Mouse (Mus musculus) heart, postnatal 0 days (tissue): ENCODE results near the gene Jkamp. TPM values are rescaled to one million over a fixed set of nuclear protein-coding genes. Genes with fewer than 3 reads are reported as not detected.

ENCODE experiments used
- ATAC-seq: fragments of 200-750 bp; cut with Nextera tagmentation; 2 replicates; pipeline ENCODE4 v1.8.0; 2017; ENCODE audit warnings: low read depth, moderate number of reproducible peaks, moderate library complexity; ENCODE audit not compliant: insufficient read depth
- DNase-seq: peaks from one replicate; pipeline ENCODE4 v3.0.0-alpha.2; 2016; ENCODE audit warnings: low spot score
- H3K27ac ChIP-seq: fragments of 300-500 bp; sonication (generic); 2 replicates; pipeline ENCODE4 v1.5.1; 2014; ENCODE audit warnings: low read depth, mild to moderate bottlenecking
- H3K27me3 ChIP-seq: fragments of 300-500 bp; sonication (generic); 2 replicates; pipeline ENCODE4 v1.6.1; 2014; ENCODE audit warnings: low read length, mixed read lengths; ENCODE audit not compliant: control insufficient read depth, insufficient read depth
- H3K36me3 ChIP-seq: fragments of 300-500 bp; sonication (generic); replicated peaks from 2 replicates; pipeline ENCODE4 v1.6.1; 2014; ENCODE audit warnings: low read length, mixed read lengths; ENCODE audit not compliant: control insufficient read depth, insufficient read depth
- H3K4me1 ChIP-seq: fragments of 300-500 bp; sonication (generic); 2 replicates; pipeline ENCODE4 v1.6.1; 2014; ENCODE audit warnings: antibody characterized with exemption; ENCODE audit not compliant: control insufficient read depth, insufficient read depth
- H3K4me2 ChIP-seq: fragments of 300-500 bp; sonication (generic); 2 replicates; pipeline ENCODE4 v1.6.1; 2014; ENCODE audit warnings: low read depth, mild to moderate bottlenecking, low read length, moderate library complexity
- H3K4me3 ChIP-seq: fragments of 300-500 bp; sonication (generic); 2 replicates; pipeline ENCODE4 v1.5.1; 2014; ENCODE audit warnings: low read depth, low read length
- H3K9ac ChIP-seq: fragments of 300-500 bp; sonication (generic); replicated peaks from 2 replicates; pipeline ENCODE4 v1.6.1; 2014; ENCODE audit warnings: low read depth, low read length, mixed read lengths
- H3K9me3 ChIP-seq: fragments of 300-500 bp; sonication (generic); replicated peaks from 2 replicates; pipeline ENCODE4 v1.6.1; 2016; ENCODE audit warnings: low read length; ENCODE audit not compliant: control insufficient read depth
- CTCF ChIP-seq: IDR thresholded peaks from 2 replicates; pipeline ENCODE4 v1.5.1; 2016; ENCODE audit warnings: antibody characterized with exemption, control low read depth, low read depth
- EP300 ChIP-seq: IDR thresholded peaks from 2 replicates; pipeline ENCODE4 v1.6.1; 2016; ENCODE audit warnings: antibody characterized with exemption, low read depth
- WGBS: fragments of 180-500 bp; shearing (Covaris S2); extraction: QIAGEN DNeasy Blood & Tissue Kit; methylation state at CpG from one replicate; pipeline ENCODE4 v1.1.7; 2014; 5-methylcytosine and 5-hydroxymethylcytosine counted together
- microRNA-seq: library from miRNA; unstranded; fragments of <30 nt; microRNA quantifications from one replicate; pipeline ENCODE4, GENCODE M21; 2016
- polyA plus RNA-seq: library from polyadenylated mRNA; unstranded; fragments of >200 nt; fragmentation: Nextera tagmentation; extraction: Ambion mirVana; gene quantifications from 2 replicates; pipeline ENCODE4 v1.2.1, GENCODE M21; 2015
- total RNA-seq: library from RNA; depleted of rRNA; stranded (reverse); fragments of >200 nt; gene quantifications from 2 replicates; pipeline ENCODE4 v1.2.3, GENCODE M21; 2014; ENCODE audit warnings: low replicate concordance; rRNA removed

The Jkamp gene
- total and polyA plus RNA-seq, 2 experiments from 2014 or later: 75.6 to 78.1 TPM

GRCm38 (mm10) chr12:72104525-72105281 is 19.3 kb downstream of the Jkamp start:
- WGBS: 16% methylated on average over 14 of the region's 14 CpGs
- peak; percentile 63 for DNase-seq
- H3K4me3 ChIP-seq: peak overlapping the region; percentile 15
- peak; percentile 80 for TF ChIP-seq CTCF
- TF ChIP-seq EP300: no peak
- no peaks in the 10 kb centered on the region for H3K27me3 ChIP-seq
- peak overlapping the region; percentile 39 for H3K4me2 ChIP-seq
- H3K9me3 ChIP-seq: no peaks in the 10 kb centered on the region
- H3K27ac ChIP-seq: no peak overlapping the region
- no peaks in the 10 kb centered on the region for H3K4me1 ChIP-seq
- H3K36me3 ChIP-seq: peaks cover 19% of the 10 kb centered on the region
- no peak overlapping the region for H3K9ac ChIP-seq
- ATAC-seq: no peak

DNA sequence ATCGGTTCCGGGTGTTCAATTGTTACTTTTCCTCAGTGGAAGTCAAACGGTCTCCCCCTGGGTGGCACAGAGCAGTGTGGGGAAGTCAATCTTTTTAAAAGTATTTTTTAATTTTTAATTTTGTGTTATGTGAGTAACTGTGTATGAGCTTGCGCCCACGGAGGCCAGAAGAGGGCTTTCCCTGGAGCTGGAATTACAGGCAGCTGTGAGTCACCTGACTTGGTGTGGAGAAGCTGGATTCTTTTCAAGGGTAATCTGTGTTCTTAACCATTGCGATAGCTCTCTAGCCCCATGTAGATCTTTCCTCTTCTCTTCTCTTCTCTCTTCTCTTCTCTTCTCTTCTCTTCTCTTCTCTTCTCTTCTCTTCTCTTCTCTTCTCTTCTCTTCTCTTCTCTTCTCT is 29.7 kb downstream of the Jkamp start:
- H3K4me2 ChIP-seq: no peak overlapping the region
- H3K4me1 ChIP-seq: no peaks in the 10 kb centered on the region
- H3K9ac ChIP-seq: no peak overlapping the region
- H3K4me3 ChIP-seq: no peak overlapping the region
- WGBS: 49% methylated on average over 6 of the region's 6 CpGs
- DNase-seq (no peak), ATAC-seq (no peak)
- no peaks in the 10 kb centered on the region for H3K36me3 ChIP-seq
- H3K9me3 ChIP-seq: no peaks in the 10 kb centered on the region
- H3K27ac ChIP-seq: no peak overlapping the region
- H3K27me3 ChIP-seq: no peaks in the 10 kb centered on the region
- no peak for TF ChIP-seq EP300
- no peak for TF ChIP-seq CTCF

- no peak for ATAC-seq
- Histone ChIP-seq H3K9me3 (no peaks in the 10 kb centered on the region; the same call in 1 of the 2 replicates), H3K4me3 (no peak overlapping the region), H3K4me2 (no peak overlapping the region), H3K4me1 (no peaks in the 10 kb centered on the region), H3K9ac (no peak overlapping the region), H3K36me3 (no peaks in the 10 kb centered on the region), H3K27ac (no peak overlapping the region), H3K27me3 (no peaks in the 10 kb centered on the region)
- no peak for TF ChIP-seq EP300
- no peak for TF ChIP-seq CTCF
- no peak for DNase-seq
- WGBS: 70% methylated on average over 22 of the region's 23 CpGs
These were observed 30.4 kb downstream of the Jkamp start for GRCm38 (mm10) chr12:72115686-72116345.

DNA sequence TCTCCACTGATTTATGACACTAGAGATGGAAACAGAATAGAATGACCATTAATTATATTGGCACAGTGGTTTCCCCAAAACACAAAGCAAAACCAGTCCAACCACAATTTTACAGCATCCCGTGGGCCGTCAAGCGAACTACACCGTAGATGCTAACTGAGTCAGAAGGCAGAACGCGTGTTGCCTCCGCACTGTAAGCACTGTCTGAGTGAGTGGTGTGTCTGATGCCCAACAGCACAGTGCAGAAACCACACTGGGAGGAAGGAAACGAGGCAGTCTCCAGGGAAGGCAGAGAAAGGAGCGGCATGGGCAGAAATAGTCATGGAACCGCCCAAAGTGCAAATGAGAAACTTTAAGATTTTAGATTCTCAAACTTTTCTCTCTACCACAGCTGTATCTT is 43.8 kb downstream of the Jkamp start:
- WGBS: 88% methylated on average over 10 of the region's 10 CpGs
- no peak for ATAC-seq
- Histone ChIP-seq H3K4me2 (no peak overlapping the region), H3K4me1 (no peaks in the 10 kb centered on the region), H3K4me3 (no peak overlapping the region), H3K36me3 (no peaks in the 10 kb centered on the region), H3K9me3 (0 out of 2 replicates have a peak, but pooled peaks cover 3% of the 10 kb centered on the region), H3K27me3 (no peaks in the 10 kb centered on the region), H3K27ac (no peak overlapping the region), H3K9ac (no peak overlapping the region)
- TF ChIP-seq CTCF: no peak
- no peak for TF ChIP-seq EP300
- no peak for DNase-seq

DNA sequence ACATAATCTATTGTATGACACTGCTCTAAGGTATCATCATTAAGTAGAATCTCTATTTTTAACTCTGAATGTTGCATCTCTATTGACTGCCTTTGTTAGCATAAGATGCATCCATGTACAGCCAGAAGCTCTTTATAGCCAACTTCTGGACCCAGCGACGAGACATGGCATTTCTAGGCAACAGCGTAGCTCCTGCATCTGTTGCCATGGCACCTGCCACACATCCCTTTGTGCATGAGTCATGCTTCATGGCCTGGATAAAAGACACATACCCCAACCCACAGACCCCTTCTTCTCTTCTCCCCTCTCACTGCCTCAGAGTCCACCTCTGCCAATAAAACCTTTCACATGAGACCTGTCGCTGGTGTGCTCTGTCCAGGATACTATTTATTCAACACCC is 65.4 kb downstream of the Jkamp start:
- H3K9ac ChIP-seq: no peak overlapping the region
- H3K27me3 ChIP-seq: no peaks in the 10 kb centered on the region
- no peaks in the 10 kb centered on the region for H3K4me1 ChIP-seq
- no peaks in the 10 kb centered on the region for H3K36me3 ChIP-seq
- no peak for DNase-seq
- no peak for TF ChIP-seq EP300
- TF ChIP-seq CTCF: no peak
- H3K4me2 ChIP-seq: no peak overlapping the region
- no peaks in the 10 kb centered on the region for H3K9me3 ChIP-seq
- ATAC-seq: no peak
- H3K27ac ChIP-seq: no peak overlapping the region
- WGBS: 73% methylated on average over 4 of the region's 4 CpGs
- H3K4me3 ChIP-seq: no peak overlapping the region

Small RNA genes within 50 kb of the gene (microRNA-seq; reads per million reads assigned to microRNA genes)
- gene Gm24466: not detected

Other genes with a start within 250 kb of the Jkamp start
- 0.39 TPM in 1 of 2 replicates, not detected in the other for gene Gpr135, start 14.5 kb upstream of the Jkamp start, total RNA-seq
- gene Gpr135, start 14.5 kb upstream of the Jkamp start, polyA plus RNA-seq: 0.27 and 0.37 TPM in 2 replicates
- 15.7 and 19.1 TPM in 2 replicates for gene L3hypdh, start 150 bp upstream of the Jkamp start, total RNA-seq
- gene L3hypdh, start 150 bp upstream of the Jkamp start, polyA plus RNA-seq: 18.0 and 19.8 TPM in 2 replicates
- gene Ccdc175, start 99.4 kb downstream of the Jkamp start, total RNA-seq: not detected in 2 replicates
- not detected in 2 replicates for gene Ccdc175, start 99.4 kb downstream of the Jkamp start, polyA plus RNA-seq